Mouse (Mus musculus) urinary bladder, adult 2 months (tissue): ENCODE measurements around the gene Capn9. TPM values are rescaled to one million over a fixed set of nuclear protein-coding genes. Genes with fewer than 3 reads are reported as not detected.

Experiments
- DNase-seq: peaks from one replicate; pipeline ENCODE4 v3.0.0; 2022; ENCODE audit warnings: low spot score
- polyA plus RNA-seq: library from polyadenylated mRNA; depleted of rRNA; stranded (reverse); fragments of >200 nt; gene quantifications from 2 replicates; pipeline ENCODE4 v1.2.3, GENCODE M21; 2012; rRNA removed

Gene Capn9
- polyA plus RNA-seq, result 0.04 TPM in 1 of 2 replicates, not detected in the other

DNA sequence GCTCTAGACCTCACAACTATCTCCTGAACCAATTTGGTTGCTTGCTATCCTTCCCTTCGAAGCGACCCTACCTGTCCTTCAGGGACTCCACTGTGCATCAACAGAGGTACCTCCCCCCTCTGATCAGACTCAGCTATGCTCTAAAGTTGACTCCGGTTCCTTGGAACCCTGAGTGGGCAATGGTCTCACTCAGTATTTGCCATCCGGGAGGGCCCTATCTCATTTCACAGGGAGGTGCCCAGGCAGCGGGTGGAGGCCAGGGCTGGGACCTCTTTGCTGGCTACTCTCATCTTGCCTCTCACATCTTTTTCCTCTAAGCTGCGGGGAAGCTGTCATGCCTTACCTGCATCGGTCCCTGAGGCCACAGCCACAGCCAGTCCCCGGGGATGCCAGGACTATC lies at the start of gene Capn9:
Capn9 (plus strand) TSS at position 301 of the 400 bp plus-strand sequence.
- DNase-seq, result no peak

DNA sequence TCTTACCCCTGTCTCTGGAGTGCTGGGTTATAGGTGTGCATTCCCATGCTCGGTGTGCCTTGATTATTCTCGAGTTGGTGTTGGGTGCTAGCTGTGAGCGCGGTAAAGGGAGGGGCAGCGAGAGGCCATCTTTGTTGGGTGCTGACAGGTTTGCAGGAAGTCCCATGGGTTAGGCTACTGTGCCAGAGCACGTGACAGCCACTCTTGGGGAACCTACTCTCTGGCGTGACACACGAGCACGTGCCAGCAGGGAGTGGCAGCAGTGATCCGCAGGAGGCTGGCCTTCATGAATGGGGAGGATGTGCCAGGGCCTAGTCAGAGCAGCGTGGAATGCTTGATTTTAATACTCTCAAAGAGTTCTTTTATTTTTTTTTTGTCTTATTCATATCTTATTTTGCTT lies 49.6 kb upstream of the Capn9 start:
- DNase-seq, result no peak

DNA sequence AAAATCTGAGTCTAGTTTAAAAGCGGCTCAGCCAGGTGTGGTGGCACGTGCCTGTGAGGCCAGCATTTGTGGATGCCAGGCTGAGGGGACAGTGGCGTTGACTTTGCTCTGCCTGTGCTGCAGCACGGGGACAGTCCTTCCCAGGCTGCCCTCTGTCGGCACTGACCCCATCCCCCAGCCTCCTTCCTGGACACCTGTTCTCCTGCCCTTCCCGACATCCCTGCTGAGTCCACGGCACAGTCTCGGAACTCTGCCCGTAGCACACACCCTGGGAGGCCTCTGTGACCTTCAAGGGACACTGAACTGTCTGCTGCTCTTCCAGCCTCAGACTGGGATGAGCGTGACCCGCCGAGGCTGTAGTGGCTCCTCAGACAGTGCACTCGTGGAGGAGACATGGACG lies 45.8 kb upstream of the Capn9 start:
- no peak for DNase-seq

DNA sequence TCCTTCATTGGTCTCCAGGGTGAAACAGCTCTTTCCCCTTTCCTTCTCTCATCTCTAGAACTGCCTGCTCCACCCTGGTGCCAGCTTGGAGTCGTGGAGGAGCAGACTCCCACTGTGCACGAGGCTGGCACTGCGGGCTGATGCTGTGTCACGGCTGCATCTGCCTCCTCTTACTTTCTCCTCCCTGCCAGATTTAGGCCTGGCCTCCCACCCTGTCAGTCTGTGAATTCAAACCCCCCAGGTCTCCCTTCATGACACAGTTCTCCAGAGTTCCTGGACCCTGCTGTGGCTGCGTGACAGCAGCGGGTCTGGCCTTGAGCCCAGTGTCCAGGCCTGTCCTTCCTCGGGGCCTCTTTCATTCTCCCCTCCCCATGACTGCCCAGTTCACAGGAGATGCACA lies 45.4 kb upstream of the Capn9 start:
- no peak for DNase-seq

DNA sequence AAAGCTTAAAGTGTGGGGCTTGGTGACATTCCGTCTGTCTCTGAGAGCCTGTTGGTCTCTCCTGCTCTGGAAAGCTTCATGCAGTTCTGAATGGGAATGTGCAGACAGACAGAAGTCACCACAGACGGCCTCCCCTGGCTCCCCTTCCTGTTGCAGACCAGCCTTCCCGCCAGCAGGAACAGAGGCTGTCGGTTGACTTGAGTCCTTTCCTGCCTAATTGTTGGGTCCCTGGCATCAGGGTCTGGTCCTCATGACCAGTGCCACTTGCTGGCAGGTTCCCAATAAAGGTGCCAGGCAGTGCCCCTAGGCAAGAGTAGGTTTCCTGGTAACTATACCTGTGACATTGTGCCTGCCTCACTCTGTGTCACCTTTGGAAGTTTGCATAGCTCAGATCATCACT lies 44.9 kb upstream of the Capn9 start:
- no peak for DNase-seq

DNA sequence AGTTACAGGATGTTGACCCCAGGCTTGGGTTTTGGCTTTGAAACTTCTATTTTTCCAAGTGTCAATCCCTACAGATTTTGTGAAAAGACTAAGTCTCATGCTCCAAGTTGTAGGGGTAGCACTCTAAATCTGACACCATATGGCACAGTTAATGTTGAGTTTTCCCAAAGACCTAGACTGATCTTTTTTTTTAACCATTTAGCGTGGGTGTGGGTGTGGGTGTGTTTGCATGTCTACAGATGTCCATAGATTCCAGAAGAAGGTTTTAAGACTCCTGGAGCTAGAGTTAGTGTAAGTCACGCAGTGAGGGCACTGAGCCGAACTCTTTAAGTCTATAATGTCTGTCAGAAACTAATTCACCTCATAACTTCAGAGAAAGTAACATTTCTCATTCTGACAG lies 43.3 kb upstream of the Capn9 start:
- DNase-seq, result no peak

DNA sequence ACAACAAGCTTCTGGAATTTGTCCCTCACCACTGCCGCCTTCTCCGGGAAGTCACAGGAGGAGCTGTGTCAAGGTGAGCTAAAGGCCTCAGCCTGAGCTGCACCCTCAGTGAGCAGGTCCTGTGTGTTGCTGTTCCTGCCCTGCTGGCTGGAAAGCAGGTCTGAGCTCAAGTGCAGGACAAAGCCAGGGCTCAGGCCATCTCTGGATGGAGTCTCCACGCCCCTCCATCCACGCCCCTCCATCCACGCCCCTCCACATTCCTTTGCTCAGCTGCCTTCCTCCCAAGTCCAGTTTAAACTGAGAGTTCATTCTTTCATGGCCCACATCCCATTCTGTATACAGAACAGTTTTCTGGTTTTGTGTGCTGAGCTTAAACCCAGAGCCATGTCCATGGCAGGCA lies 40.5 kb upstream of the Capn9 start:
- DNase-seq, result no peak

DNA sequence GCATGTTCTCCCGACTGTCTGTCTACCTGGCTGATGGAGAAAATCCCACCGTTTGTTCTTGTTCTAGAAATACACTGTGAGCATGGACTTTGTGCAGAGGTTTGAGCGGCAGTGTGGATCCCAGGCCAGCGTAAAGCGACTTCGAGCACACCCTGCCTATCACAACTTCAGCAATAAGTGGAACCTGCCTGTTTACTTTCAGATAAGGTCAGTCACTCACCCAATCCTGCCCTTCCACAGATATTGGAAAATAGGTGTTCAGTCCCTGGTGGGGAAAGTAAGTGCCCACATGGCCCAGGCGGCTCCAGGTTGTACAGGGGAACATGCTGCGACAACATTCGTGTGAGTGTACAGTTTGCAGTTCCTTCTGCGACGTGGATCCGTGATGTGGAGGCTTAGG lies 35.0 kb upstream of the Capn9 start:
- no peak for DNase-seq

DNA sequence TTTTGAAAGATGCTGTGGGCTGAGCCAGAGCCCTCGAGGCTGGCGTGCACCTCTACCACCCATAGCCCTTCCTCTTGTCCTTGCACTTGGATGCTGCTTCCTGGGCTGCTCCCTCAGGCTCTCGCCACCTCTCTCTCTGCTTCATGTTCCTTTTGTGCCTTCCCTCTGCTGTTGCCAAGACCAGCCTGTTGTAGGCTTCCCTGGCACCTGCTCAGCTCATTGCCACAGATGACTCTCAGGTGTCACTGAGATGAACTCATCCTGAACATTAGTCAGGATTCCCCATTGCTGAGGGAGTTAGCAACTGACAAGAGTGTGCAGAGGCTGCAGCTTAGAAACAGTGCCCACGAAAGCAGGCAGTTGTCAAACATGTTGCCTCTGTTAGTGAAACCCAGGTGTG lies 33.9 kb upstream of the Capn9 start:
- no peak for DNase-seq

DNA sequence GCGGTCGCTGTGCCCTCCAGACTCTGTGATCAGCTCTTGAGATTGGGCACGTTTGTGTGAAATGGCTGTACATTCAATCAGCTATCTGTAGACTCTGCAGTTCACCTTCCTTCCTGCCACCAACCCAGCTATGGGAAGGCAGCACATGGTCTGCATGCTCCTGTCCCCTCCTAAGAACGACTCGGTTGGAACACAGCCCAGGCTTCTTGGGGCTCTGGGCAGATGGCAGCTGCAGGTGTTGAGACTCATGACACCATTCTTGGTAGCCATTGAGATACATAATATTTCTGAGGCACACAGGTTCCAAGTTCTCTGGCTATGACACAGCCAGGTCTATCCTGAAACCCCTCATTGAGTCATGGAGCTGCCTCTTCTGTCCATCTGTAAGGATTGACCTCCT lies 32.6 kb upstream of the Capn9 start:
- DNase-seq, result no peak

DNA sequence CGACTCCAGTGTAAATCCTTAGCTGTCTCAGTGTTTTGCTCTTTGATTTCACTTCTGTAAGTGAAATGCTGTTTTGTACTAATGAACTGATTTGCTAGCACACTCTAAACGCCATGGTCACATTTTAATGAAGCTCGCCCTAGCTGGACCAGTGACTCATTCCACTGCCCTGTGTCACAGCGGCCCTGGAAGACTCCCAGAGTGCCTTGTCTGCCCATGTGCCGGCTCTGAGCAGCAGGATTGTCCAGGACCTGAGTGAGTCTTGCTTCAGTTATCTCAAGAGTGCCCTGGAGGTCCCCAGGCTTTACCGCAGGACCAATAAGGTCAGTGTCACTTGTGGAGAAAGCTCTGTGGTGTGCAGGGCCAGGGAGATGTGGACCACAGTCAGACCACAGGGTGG lies 29.5 kb upstream of the Capn9 start:
- no peak for DNase-seq

DNA sequence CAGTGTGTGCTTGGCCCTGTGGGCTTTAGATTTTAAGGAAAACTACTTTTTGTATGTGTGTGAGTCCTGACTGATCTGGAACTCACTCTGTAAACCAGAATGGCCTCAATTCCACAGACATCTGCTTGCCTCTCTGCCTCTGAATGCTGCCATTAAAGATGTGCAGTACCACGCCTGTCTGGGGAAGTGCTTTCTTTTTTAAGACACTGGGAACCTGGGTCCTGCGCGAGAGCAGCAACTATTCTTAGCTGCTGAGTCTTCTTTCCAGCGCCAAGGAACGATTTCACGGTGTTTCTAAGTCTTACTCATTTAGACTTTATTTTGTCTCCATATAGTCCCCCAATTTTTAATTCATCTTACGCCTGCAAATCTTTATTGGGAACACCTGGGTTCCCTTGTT lies 29.1 kb upstream of the Capn9 start:
- no peak for DNase-seq

DNA sequence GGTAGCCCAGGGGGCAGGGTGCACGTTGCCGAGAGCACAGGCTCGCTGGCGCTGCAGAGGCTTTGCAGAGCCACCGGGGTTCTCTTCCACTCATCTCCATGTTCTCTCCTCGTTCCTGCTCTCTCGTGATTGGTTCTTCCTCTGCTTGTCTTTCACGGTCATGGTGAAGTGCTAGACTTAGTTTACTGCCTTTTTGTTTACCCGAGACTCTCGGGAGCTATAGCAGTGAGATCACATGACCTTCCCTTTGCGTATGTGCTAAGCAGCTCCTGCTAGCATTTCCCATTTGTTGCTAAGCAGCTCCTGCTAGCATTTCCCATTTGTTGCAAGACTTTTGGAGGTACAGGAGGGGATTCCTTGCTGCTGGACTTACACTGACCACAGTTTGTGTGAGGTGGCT lies 28.6 kb upstream of the Capn9 start:
- DNase-seq, result no peak

DNA sequence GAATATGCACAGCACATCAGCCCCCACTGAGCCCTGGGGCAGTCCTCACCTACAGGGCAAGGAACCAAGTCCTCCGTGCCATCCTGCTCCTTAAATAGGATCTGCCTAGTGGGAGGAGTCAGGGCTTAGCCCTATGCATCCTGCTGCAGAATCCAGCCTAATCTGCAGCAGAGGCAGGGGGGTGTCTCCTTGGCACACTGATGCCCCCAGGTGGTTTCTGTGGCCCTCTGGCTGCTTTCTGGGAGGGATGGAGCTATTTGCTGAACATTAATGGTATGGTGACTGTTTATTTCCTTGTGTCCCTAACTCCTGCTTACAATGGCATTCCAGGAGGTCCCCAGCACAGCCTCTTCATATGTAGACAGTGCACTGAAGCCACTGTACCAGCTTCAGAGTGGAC lies 27.7 kb upstream of the Capn9 start:
- DNase-seq, result no peak

DNA sequence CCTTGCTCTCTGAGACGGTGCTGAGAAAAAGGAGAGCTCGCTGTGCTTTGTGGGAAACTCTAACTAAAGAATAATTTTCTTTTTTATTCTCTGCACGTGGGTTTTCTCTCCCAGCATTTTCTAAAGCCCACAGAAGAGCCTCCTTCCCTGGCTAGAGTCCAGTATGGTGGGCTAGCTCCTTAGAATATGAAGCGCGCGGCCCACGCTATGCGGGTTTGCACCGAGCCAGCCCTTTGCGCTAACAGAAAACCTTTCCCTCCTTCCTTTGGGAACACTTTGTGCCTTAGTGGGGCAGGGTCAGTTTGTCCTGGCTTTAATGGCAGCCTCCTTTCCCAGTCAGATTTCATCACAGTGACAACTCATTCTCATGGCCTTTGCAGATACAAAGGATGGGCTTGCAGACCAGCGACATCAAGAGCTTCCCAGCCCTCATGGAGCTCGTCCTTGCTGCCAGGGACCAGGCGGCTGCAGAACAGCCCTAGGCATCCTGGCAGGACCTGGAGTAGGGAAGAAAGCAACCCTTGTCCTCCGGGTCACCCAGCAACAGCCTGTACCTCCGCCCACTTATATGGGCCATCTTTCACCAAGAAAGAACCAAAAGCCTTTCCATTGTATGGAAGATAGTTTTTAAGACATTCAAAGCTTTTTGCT lies 24.8 kb upstream of the Capn9 start:
- DNase-seq, result no peak

DNA sequence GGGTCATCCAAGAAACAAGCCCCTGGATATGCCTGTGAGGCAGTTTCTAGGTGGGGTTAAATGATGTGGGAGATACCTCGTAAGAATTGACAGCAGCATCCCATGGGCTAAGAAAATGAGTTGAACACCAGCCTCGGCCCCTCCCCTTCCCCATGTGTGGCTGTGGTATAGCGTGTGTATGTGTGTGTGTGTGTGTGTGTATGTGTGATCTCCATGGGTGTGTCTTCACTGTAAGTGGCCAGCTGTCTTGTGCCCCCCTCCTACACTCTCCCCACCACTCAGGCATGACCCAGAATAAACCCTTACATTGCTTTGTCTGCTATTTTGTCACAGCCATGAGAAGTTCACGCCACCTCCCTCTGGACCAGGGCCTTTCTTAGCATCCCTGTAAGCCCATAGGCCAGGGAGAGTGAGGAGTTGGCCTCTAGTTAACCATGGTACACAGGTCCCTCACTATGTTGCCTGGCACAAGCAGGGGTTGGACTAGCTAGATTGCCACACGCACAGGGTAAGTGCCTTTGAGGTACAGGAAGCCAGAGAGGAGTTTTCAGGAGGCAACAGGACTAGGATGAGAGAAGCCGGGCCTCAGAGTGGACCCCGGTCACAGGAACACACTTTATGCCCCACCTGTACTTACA lies 20.7 kb upstream of the Capn9 start:
- DNase-seq, result no peak

DNA sequence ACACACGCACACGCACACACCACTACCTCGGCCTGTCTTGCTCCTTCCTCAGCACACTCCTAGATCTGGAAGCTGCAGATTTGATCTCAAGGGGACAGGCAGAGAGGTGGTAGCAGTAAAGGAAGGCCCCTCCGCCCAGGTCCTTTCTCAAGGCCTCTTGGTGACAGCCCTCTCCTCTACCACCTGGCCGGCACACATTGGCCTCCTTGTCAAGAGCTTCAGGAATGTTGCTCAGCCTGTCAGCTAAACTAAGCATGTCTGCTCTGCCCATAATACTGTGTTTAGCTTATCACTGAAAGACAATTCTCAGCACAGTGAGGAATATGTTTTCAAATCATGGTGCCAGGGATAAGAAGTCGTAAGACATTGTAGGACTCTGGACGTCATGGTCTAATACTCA lies 19.7 kb upstream of the Capn9 start:
- DNase-seq, result no peak

DNA sequence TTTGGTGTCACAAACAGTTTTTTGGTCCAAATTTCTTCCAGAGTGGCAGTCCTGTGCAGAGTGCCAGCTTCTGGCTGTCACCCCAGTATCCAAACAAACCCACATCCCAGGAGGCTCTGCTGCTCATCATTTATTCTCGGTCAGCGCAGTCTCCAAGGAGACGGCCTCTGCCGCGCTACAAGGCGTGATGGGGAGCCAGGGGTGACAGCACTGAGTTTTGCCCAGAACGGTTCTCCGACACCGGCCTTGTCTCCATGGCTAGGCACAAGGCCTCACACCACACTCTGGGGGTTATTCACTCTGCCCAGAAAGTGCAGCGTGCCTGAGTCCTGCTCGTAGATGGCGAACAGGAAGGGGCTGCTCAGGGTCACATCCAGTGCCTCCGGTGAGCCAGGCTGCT lies 19.3 kb upstream of the Capn9 start:
- no peak for DNase-seq

DNA sequence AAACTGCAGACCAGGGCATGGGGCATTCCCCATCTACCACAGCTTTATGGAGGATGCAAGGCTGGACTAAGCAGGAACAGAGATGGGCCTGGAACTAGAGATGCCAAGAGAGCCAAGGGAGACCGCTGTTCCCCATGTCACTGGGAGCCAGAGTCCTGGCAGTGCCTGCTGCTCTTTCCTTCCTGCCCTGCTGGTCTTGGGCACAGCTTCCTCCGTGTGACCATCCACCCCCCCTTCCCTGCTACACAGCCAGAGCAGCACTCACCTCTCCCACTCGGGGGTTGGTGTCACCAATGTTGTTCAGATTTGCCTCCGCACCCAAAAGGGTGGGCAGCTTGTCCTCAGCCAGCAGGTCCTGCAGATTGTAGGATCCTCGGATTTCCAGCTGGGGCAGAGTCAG lies 18.4 kb upstream of the Capn9 start:
- no peak for DNase-seq

DNA sequence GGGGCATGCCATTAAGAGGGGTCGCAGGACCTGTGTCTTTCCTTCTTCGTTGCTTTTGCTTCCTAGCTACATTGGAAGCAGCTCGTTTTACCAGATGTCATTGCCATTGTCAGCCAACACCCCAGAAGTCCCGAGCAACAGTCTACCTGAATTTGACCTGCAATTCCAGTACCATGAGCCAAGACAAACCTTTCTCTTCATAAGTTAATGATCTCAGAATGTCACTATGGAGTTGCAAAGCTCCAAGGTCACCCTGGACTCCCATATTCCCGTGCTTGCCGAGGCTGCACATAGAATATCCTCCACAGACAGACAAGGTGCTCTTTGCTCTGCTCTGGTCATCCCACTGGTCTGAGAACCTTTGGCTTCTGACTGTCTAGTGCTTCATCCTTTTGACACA lies 8.8 kb upstream of the Capn9 start:
- no peak for DNase-seq

DNA sequence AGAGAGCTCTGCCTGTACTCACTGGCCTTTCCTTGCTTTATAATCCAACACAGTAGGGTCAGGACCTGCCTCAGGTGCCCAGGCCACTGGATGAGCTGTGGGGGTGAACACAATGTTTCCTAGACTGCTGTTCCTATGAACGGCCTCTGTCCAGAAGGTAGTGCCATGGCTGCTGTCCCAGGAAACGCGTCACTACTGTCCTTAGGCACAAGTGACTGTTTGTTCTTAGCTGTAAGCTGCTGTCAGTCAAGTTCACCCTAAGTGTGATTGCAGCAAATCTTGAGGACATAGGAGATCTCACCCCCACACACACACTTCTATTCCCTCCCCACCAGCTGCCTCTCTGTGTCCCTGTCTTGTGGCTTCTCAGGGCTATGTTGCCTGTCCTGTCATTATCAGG lies 8.3 kb upstream of the Capn9 start:
- no peak for DNase-seq

DNA sequence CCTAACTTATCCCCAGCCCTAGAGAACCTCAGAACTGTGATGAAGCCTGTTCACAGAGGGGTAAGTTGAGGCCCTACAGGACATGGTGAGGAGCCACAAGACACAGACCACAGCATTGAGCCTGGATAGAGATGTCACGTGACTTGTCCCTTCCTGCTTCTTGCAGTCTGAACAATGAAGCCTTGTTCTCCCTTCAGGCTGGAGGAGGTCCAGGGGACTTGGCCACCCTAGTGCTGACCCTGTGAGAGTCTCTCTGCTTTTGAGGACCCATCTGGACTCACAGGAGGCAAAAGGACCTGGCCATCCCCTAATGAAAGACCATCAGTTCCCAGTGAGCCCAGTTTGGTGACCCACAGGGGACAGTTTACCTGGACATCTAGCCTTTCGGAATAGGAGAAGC lies 6.8 kb upstream of the Capn9 start:
- no peak for DNase-seq

DNA sequence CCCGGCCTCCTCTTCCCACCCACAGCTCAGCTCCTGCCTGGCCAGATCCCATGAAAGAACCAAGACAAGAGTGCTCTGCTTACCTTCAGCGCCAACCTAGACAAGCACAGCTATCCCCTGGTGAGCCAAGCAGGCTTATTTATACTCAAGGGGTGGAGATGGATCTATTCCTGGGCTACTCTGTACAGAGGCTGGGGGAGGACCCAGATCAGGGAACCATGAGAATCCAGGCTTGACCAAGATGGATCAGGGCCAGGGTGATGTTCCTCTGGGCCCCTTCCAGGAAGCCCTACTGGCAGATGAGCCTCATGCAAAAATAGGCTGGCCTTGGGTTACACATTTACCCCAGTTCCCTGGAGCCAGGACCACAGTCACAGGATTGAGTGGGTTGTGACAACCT lies 6.3 kb upstream of the Capn9 start, which contains the start of gene Agt:
Agt (minus strand) TSS at position 114 of the 400 bp plus-strand sequence.
- DNase-seq, result no peak
